Mouse (Mus musculus) testis, adult 2 months (tissue): Measurements from ENCODE around the gene Clmn. TPM values are rescaled to one million over a fixed set of nuclear protein-coding genes. Genes with fewer than 3 reads are reported as not detected.

Source experiments
- H3K27ac ChIP-seq: fragments of 200-500 bp; 2 replicates; pipeline ENCODE4 v1.5.1; 2012; ENCODE audit warnings: low read depth, low read length; ENCODE audit not compliant: control insufficient read depth, insufficient read depth
- H3K27me3 ChIP-seq: fragments of 200-500 bp; 2 replicates; pipeline ENCODE4 v1.6.1; 2012; ENCODE audit warnings: mild to moderate bottlenecking, low read length, moderate library complexity; ENCODE audit not compliant: control insufficient read depth, insufficient read depth
- H3K36me3 ChIP-seq: fragments of 200-500 bp; 2 replicates; pipeline ENCODE4 v1.6.1; 2012; ENCODE audit warnings: mild to moderate bottlenecking, low read length; ENCODE audit not compliant: control insufficient read depth, insufficient read depth
- H3K4me1 ChIP-seq: fragments of 200-500 bp; 2 replicates; pipeline ENCODE4 v1.6.1; 2012; ENCODE audit warnings: low read length; ENCODE audit not compliant: control insufficient read depth, insufficient read depth
- H3K4me3 ChIP-seq: fragments of 200-500 bp; 2 replicates; pipeline ENCODE4 v1.5.1; 2012; ENCODE audit warnings: low read depth, mild to moderate bottlenecking, low read length, moderate library complexity, mixed read lengths; ENCODE audit not compliant: control insufficient read depth
- CTCF ChIP-seq: fragments of 200-500 bp; IDR thresholded peaks from 2 replicates; pipeline ENCODE4 v1.5.1; 2012; ENCODE audit warnings: low read depth, mild to moderate bottlenecking, inconsistent platforms, low read length, moderate library complexity; ENCODE audit not compliant: control insufficient read depth, insufficient read depth, insufficient replicate concordance
- POLR2A ChIP-seq: fragments of 200-500 bp; IDR thresholded peaks from 2 replicates; pipeline ENCODE4 v1.6.1; 2012; ENCODE audit warnings: low read depth, mild to moderate bottlenecking, inconsistent platforms, low read length, moderate library complexity; ENCODE audit not compliant: control insufficient read depth
- polyA plus RNA-seq: library from polyadenylated mRNA; depleted of rRNA; stranded (reverse); fragments of >200 nt; gene quantifications from 2 replicates; pipeline ENCODE4 v1.2.3, GENCODE M21; 2012; rRNA removed

Clmn gene
- polyA plus RNA-seq, 1 experiment, result 119 TPM

GRCm38 (mm10) chr12:104718956-104719355 is 145.9 kb downstream of the Clmn start:
- Histone ChIP-seq H3K27me3 (no peaks in the 10 kb centered on the region), H3K4me1 (no peaks in the 10 kb centered on the region), H3K4me3 (no peak overlapping the region), H3K36me3 (no peaks in the 10 kb centered on the region), H3K27ac (no peak overlapping the region)
- TF ChIP-seq CTCF (no peak), POLR2A (no peak)

GRCm38 (mm10) chr12:104716409-104716808 is 148.5 kb downstream of the Clmn start:
- Histone ChIP-seq H3K4me1 (no peaks in the 10 kb centered on the region), H3K4me3 (no peak overlapping the region), H3K36me3 (no peaks in the 10 kb centered on the region), H3K27me3 (no peaks in the 10 kb centered on the region), H3K27ac (no peak overlapping the region)
- TF ChIP-seq POLR2A (no peak), CTCF (no peak)

GRCm38 (mm10) chr12:104715453-104715852 is 149.4 kb downstream of the Clmn start:
- no peak for TF ChIP-seq POLR2A
- no peak for TF ChIP-seq CTCF
- Histone ChIP-seq H3K27ac (no peak overlapping the region), H3K4me1 (no peaks in the 10 kb centered on the region), H3K27me3 (no peaks in the 10 kb centered on the region), H3K36me3 (no peaks in the 10 kb centered on the region), H3K4me3 (no peak overlapping the region)

Other genes starting within 250 kb of the Clmn start
- 4.4 and 4.9 TPM in 2 replicates for gene Dicer1, start 113.1 kb downstream of the Clmn start, polyA plus RNA-seq
- gene Syne3, start 144.7 kb upstream of the Clmn start, polyA plus RNA-seq, result 7.5 and 7.8 TPM in 2 replicates
- 13.8 and 14.2 TPM in 2 replicates for gene Glrx5, start 167.6 kb upstream of the Clmn start, polyA plus RNA-seq